Mouse (Mus musculus) olfactory bulb, adult 2 months (tissue): ENCODE measurements at regions not wholly inside any gene's neighbourhood (a gene's known extent, or its start where the extent isn't known, plus 50 kb on each side); places are given as distances from the start of the nearest gene placed in this dataset.

Experiments
- H3K27ac ChIP-seq: fragments of 200-500 bp; 2 replicates; pipeline ENCODE4 v1.5.1; 2012; ENCODE audit warnings: low read depth, low read length; ENCODE audit not compliant: insufficient read depth
- H3K4me1 ChIP-seq: fragments of 200-500 bp; 2 replicates; pipeline ENCODE4 v1.6.1; 2012; ENCODE audit warnings: low read length; ENCODE audit not compliant: control insufficient read depth, insufficient read depth
- H3K4me3 ChIP-seq: fragments of 200-500 bp; 2 replicates; pipeline ENCODE4 v1.5.1; 2012; ENCODE audit warnings: mild to moderate bottlenecking, low read depth, low read length, moderate library complexity; ENCODE audit not compliant: insufficient read depth
- CTCF ChIP-seq: fragments of 200-500 bp; IDR thresholded peaks from 2 replicates; pipeline ENCODE4 v1.5.1; 2012; ENCODE audit warnings: low read depth, mild to moderate bottlenecking, low read length, moderate library complexity; ENCODE audit not compliant: insufficient read depth
- POLR2A ChIP-seq: fragments of 200-500 bp; IDR thresholded peaks from 2 replicates; pipeline ENCODE4 v1.6.1; 2012; ENCODE audit warnings: mild to moderate bottlenecking, low read depth, low read length, moderate library complexity; ENCODE audit not compliant: insufficient read depth
- WGBS: fragments of 180-500 bp; shearing (Covaris S2); methylation state at CpG from one replicate; pipeline ENCODE4 v1.1.7; 2018; 5-methylcytosine and 5-hydroxymethylcytosine counted together

DNA sequence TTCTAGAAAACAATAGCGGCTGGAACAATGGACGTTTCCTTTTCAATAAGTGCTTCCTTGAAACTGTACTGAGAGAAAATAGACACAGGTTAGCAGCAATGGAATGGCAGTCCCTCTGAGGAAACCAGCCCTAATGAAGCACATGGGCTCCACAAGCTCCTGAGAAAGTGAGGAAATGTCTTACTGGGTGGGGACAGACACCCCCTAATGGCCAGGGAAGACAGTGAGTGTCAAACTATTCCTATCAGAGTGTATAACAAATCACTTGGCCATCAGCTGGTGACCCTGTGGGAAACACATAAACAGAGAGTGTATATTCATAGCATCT lies 333.9 kb downstream of the Fat4 start:
- no peak overlapping the region for H3K27ac ChIP-seq
- H3K4me3 ChIP-seq, result no peak overlapping the region
- WGBS, result 38% methylated on average over 2 of the region's 2 CpGs
- TF ChIP-seq POLR2A, result no peak
- TF ChIP-seq CTCF, result no peak
- no peaks in the 10 kb centered on the region for H3K4me1 ChIP-seq

DNA sequence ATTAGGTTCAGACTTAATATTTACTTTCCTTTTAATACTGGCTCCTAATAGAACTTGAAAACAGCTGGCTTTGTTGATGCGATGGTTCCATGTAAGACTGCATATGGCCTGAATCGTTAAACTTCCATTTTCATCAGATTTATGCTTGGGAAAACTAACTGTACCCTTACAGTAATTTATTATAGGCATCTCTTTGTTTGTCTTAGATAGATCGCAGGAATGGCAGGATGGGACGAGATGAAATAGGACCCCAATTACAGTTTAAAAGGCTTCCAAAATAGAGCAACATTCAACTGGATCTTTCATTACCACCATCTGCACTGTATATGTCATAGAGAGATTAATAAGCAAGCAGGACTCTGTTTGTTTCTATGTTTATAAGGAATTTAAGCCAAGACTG lies 335.3 kb downstream of the Fat4 start:
- WGBS, result 76% methylated on average over 4 of the region's 4 CpGs

DNA sequence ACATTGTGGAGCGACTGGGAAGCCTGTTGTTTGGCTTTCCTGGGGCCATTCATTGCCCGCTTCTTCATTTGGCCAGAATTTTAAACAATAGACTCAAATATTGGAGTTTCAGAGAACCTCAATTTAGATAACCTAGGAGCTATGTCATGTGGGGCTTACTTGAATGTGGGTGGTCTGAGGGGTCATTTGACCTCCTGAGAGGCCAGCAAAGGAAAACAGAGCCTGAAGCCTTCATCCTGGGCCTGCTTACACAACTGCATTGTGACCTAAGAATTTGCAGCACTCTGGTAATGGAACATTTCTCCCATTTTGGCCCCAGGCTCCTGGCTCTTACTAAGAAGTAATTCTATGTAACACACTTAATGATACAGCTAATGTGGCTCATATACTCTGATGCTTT lies 348.2 kb downstream of the Fat4 start:
- Histone ChIP-seq H3K4me3 (no peak overlapping the region), H3K27ac (no peak overlapping the region), H3K4me1 (no peaks in the 10 kb centered on the region)
- no peak for TF ChIP-seq POLR2A
- TF ChIP-seq CTCF, result no peak
- WGBS, result 80% methylated on average over 2 of the region's 2 CpGs

More for the DNA sequence above, 335.3 kb downstream of the Fat4 start:
- H3K4me3 ChIP-seq, result no peak overlapping the region
- no peaks in the 10 kb centered on the region for H3K4me1 ChIP-seq
- no peak overlapping the region for H3K27ac ChIP-seq
- TF ChIP-seq CTCF (no peak), POLR2A (no peak)

DNA sequence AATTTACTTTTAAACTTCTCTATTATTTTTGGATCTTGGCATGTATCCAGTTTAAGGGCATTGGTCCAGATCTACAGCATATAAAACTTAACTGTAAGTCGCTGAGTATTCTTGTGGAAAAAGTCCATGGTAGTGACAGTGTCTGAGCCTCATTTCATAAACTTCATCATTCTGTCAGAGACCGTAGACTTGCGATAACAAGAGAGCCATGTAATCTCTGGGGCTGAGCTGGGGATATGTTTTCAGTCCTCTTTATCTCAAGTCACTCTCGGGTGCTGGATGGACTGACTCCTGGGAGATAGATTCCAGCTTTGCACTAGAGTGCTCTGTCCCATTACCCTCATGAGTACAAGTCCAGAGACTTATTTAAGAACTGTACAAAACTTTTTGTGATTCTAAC lies 362.0 kb downstream of the Fat4 start:
- no peaks in the 10 kb centered on the region for H3K4me1 ChIP-seq
- H3K27ac ChIP-seq, result no peak overlapping the region
- TF ChIP-seq CTCF (no peak), POLR2A (no peak)
- 79% methylated on average over 4 of the region's 4 CpGs for WGBS
- no peak overlapping the region for H3K4me3 ChIP-seq

DNA sequence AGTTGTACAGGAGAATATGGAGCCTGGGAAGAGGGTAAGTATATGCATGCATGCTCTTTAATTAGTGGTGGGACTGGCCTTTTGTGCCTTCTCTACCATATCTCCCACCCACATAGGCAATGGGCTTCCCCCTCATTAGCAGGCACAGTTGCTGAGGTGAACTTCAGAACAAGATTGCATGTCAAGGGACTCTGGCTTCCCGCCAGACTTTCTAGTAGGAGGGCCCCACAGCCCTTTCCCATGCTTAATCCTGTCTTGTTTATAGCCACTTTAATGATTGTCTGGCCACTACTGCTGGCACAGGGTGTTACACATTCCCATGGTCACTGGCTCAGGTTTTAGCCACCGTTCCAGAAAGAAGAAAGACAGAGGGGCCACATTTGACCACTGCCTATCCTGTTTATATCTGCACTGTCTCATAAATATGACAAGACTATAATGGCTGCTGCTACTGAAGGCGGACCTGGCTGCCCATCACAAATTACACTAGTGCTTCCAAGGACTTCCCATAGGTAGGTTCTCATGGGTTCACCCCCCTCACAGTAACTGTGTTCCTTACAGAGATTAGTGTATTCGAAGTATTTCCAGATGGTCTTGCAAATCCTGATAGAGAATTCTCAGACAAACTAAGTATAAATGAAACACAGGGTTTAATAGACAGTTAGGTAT lies 362.6 kb downstream of the Fat4 start:
- Histone ChIP-seq H3K4me3 (no peak overlapping the region), H3K4me1 (no peaks in the 10 kb centered on the region), H3K27ac (no peak overlapping the region)
- 43% methylated on average over 4 of the region's 4 CpGs for WGBS
- no peak for TF ChIP-seq CTCF
- TF ChIP-seq POLR2A, result no peak

DNA sequence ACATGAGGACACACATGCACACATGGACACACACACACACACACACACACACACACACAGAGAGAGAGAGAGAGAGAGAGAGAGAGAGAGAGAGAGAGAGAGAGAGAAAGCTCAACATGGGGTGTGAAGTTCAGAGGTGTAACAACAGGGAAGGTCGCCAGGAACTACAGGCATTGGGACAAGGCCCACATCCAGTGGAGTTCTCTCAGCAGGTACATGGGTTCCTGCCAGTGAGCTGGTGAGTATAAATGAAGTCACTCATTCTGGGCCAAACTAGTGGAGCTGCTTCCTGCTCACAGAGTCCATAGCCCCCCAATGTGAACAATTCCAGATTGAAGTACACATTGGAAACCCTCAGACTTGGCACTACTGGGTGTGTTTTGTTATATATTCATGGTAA lies 366.3 kb downstream of the Fat4 start:
- no peak overlapping the region for H3K4me3 ChIP-seq
- no peak overlapping the region for H3K27ac ChIP-seq
- no peaks in the 10 kb centered on the region for H3K4me1 ChIP-seq
- WGBS, result 83% methylated on average over 1 of the region's 1 CpGs
- TF ChIP-seq CTCF, result no peak
- no peak for TF ChIP-seq POLR2A

DNA sequence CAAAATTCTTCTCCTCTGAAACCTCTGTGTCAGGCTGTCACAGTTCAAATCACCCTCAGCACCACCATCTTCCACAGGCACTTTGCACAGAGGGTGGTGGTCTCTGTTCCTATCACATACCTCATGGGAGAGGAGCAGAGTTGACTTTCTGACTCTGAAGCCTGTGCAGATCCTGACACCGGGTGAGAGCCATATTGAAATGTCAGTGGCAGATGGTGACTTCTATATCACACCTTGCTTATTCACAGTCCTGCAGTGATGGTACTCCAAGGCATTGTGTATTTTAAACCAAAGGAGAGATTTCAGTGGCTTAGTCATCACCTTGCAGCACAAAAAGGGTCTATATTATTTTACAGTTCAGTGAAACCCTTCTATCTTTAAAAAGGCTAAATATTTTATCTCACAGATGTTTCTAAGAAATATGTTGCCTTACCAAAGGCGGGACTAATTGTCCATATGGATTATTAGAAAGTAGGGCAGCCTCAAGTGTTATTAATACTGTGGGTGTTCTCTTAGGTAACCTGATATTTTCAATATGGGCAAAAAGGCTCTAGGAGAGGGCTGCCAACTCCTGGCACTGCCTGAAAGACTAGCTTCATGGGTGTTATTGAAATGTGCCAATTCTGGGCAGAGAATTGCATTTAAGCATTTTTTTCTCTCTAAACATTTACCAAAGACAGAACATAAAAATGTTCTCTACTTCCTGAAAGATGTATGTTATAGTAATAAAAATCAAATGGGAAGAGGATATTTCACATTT lies 378.1 kb downstream of the Fat4 start:
- Histone ChIP-seq H3K27ac (no peak overlapping the region), H3K4me3 (no peak overlapping the region), H3K4me1 (no peaks in the 10 kb centered on the region)
- TF ChIP-seq CTCF (no peak), POLR2A (no peak)
- WGBS, result 91% methylated on average over 2 of the region's 2 CpGs

DNA sequence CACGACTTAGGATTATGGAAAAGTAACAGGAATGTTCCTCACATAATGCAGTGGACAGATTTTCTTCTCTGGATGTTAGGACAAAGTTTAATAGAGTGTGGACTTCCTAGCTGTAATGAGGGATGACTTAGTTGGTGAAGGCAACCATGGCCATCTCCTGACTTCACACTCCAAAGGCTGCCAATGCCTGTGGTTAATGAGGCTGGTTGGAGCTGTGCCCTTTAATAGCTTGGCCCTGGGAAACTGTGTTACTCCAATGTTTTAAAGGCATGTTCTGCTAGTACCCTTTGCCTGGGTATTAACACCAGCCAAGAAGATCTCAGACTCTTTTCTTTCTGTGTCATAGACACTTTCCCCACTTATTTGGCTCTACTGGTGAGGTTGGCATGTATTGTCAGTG lies 378.9 kb downstream of the Fat4 start:
- Histone ChIP-seq H3K4me3 (no peak overlapping the region), H3K4me1 (no peaks in the 10 kb centered on the region), H3K27ac (no peak overlapping the region)
- whole genome bisulfite sequencing, result 87% methylated on average over 1 of the region's 1 CpGs
- TF ChIP-seq CTCF (no peak), POLR2A (no peak)

DNA sequence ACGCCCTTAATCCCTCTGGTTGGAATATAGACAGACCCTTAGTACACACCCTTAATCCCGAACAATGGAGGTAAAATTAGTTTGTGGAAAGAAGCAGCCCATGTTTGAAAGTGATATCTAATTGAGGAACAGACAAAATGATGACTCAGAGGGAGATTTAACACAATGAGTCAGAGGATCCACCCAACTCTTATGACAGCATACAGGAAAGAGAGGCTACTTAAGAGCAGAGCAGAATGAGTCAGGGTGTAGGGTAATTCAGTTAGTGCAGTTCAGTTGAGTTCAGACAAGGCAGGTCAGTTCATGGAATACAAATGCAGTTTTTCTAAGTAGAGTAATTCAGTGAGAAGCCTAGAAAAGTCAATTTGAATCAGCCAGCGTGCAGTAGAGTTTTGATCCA lies 382.6 kb downstream of the Fat4 start:
- TF ChIP-seq CTCF, result no peak
- TF ChIP-seq POLR2A, result no peak
- H3K27ac ChIP-seq, result no peak overlapping the region
- WGBS, result 50% methylated on average over 3 of the region's 3 CpGs
- H3K4me3 ChIP-seq, result no peak overlapping the region
- no peaks in the 10 kb centered on the region for H3K4me1 ChIP-seq

DNA sequence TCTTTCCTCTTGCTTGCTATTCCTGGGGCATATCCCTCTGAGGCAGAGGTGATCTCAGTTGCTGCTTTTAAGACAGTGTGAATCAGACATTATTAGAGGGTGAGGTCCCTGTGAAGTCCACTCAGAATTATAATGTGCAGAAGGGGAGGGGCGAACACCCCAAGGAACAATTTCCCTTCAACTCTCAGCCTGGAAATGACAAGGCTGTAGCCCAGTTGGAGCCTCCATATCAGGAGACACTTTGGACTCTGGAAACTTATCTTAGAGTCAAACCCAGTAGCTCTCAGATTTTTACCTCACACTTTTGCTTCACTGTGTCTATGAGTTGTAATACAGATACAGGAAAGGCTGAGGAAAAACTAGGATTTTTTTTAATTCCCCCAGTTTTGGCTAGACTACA lies 385.9 kb downstream of the Fat4 start:
- no peak overlapping the region for H3K4me3 ChIP-seq
- no peak overlapping the region for H3K27ac ChIP-seq
- TF ChIP-seq POLR2A, result no peak
- TF ChIP-seq CTCF, result no peak
- H3K4me1 ChIP-seq, result no peaks in the 10 kb centered on the region
- 98% methylated on average over 1 of the region's 1 CpGs for WGBS
